In genomic region chr1:91444841-91445830, GRCm38 (mm10) we compare ENCODE assay signal across 10 mouse cellular contexts. TPM values are rescaled to one million over a fixed set of nuclear protein-coding genes. Genes with fewer than 3 reads are reported as not detected.
DNase-seq lines count a peak whose midpoint lies in the region; ATAC-seq and TF ChIP-seq lines count a peak whose summit lies in the region.
"Had no signal": no experiment of that assay in that cellular context is flagged by ENCODE, and none has a peak within 500 bp of the region (broad histone marks: within the 10 kb centered on the region; RNA-seq: fewer than 3 reads in every experiment).

No protein-coding gene starts in this region.

- TF ChIP-seq EP300 in heart, postnatal 0 days (IDR thresholded peaks at IDR 0.05; ENCODE audit: low read depth): no peak

- peak overlapping the region; percentile 80 for H3K27ac ChIP-seq in heart, embryonic 13.5 days (replicated peaks)
- no peak overlapping the region for H3K27ac ChIP-seq in heart, embryonic 12.5 days (ENCODE audit: poor library complexity, severe bottlenecking)
- H3K27ac ChIP-seq in liver, adult 2 months (replicated peaks; ENCODE audit: insufficient read depth, low read depth, low read length): peak overlapping the region; percentile 88
- H3K27ac ChIP-seq in liver, embryonic 11.5 days (ENCODE audit: low read depth, low read length): no peak overlapping the region; the same call in 1 of the 2 replicates
- H3K27ac ChIP-seq in heart, postnatal 0 days (ENCODE audit: low read depth): peak overlapping the region; percentile 85
- H3K27ac ChIP-seq: forebrain, embryonic 10.5 days had no signal

- no peaks in the 10 kb centered on the region for H3K27me3 ChIP-seq in heart, embryonic 13.5 days (replicated peaks)
- no peaks in the 10 kb centered on the region for H3K27me3 ChIP-seq in heart, embryonic 12.5 days (replicated peaks)
- no peaks in the 10 kb centered on the region for H3K27me3 ChIP-seq in liver, adult 2 months (ENCODE audit: control insufficient read depth, insufficient read depth, low read length)
- H3K27me3 ChIP-seq in liver, embryonic 11.5 days (replicated peaks; ENCODE audit: control insufficient read depth, insufficient read depth, low read length): no peaks in the 10 kb centered on the region
- H3K27me3 ChIP-seq in heart, postnatal 0 days (ENCODE audit: control insufficient read depth, insufficient read depth, low read length): no peaks in the 10 kb centered on the region
- H3K27me3 ChIP-seq: liver, embryonic 13.5 days had no signal

- no peak for DNase-seq in liver, adult 2 months (ENCODE audit: extremely low read depth, low read depth, low spot score)
- no peak for DNase-seq in liver, embryonic 11.5 days (ENCODE audit: low spot score)
- peak; percentile 67 for DNase-seq in adrenal gland, postnatal 14 days
- no peak for DNase-seq in heart, postnatal 0 days (ENCODE audit: low spot score)
- DNase-seq: liver, embryonic 13.5 days; midbrain, embryonic 14.5 days had no signal

- no peaks in the 10 kb centered on the region for H3K79me2 ChIP-seq in liver, adult 2 months (ENCODE audit: control insufficient read depth, insufficient read depth, low read length)

- TF ChIP-seq CTCF in liver, adult 2 months (IDR thresholded peaks at IDR 0.05; ENCODE audit: low read depth, low read length): no peak
- TF ChIP-seq CTCF in heart, postnatal 0 days (IDR thresholded peaks at IDR 0.05; ENCODE audit: low read depth): no peak

- 86% methylated on average over 17 of the region's 17 CpGs for WGBS in heart, embryonic 13.5 days
- WGBS in heart, embryonic 12.5 days: 86% methylated on average over 17 of the region's 17 CpGs
- 68% methylated on average over 17 of the region's 17 CpGs for WGBS in liver, adult 2 months
- 85% methylated on average over 17 of the region's 17 CpGs for WGBS in liver, embryonic 11.5 days
- 84% methylated on average over 17 of the region's 17 CpGs for WGBS in heart, postnatal 0 days

- no peak for ATAC-seq in heart, embryonic 13.5 days (ENCODE audit: extremely low read depth, insufficient number of reproducible peaks, low FRiP score, low TSS enrichment)
- ATAC-seq in heart, embryonic 12.5 days (ENCODE audit: insufficient number of reproducible peaks, low FRiP score): no peak
- no peak for ATAC-seq in liver, embryonic 11.5 days (replicated peaks; ENCODE audit: low FRiP score)
- no peak for ATAC-seq in heart, postnatal 0 days (ENCODE audit: insufficient read depth, low read depth)
- ATAC-seq in megakaryocyte-erythroid progenitor cell, adult 5-6 weeks (replicated peaks; ENCODE audit: low FRiP score, low TSS enrichment, poor library complexity, severe bottlenecking): no peak

- 0 out of 2 replicates have a peak overlapping the region, but pooled peaks have one; percentile 37 for H3K9ac ChIP-seq in heart, embryonic 13.5 days
- H3K9ac ChIP-seq in heart, embryonic 12.5 days: no peak overlapping the region
- peak overlapping the region; percentile 42 for H3K9ac ChIP-seq in liver, adult 2 months (ENCODE audit: low read depth, low read length)
- H3K9ac ChIP-seq in liver, embryonic 11.5 days (ENCODE audit: low read depth, low read length): no peak overlapping the region
- no peak overlapping the region for H3K9ac ChIP-seq in heart, postnatal 0 days (replicated peaks; ENCODE audit: low read depth, low read length)
- H3K9ac ChIP-seq: liver, embryonic 13.5 days had no signal

- H3K9me3 ChIP-seq in heart, embryonic 13.5 days: peaks cover 6% of the 10 kb centered on the region
- H3K9me3 ChIP-seq in heart, embryonic 12.5 days (replicated peaks): peaks cover 9% of the 10 kb centered on the region
- H3K9me3 ChIP-seq in liver, embryonic 11.5 days (ENCODE audit: control insufficient read depth, low read length): 0 out of 2 replicates have a peak, but pooled peaks cover 2% of the 10 kb centered on the region
- no peaks in the 10 kb centered on the region; the same call in 1 of the 2 replicates for H3K9me3 ChIP-seq in heart, postnatal 0 days (replicated peaks; ENCODE audit: control insufficient read depth, low read length)

- TF ChIP-seq POLR2A in liver, adult 2 months (IDR thresholded peaks at IDR 0.05; ENCODE audit: extremely low read depth, insufficient read depth, low read length): no peak

- H3K4me2 ChIP-seq in heart, embryonic 13.5 days: no peak overlapping the region
- H3K4me2 ChIP-seq in heart, embryonic 12.5 days: no peak overlapping the region
- no peak overlapping the region for H3K4me2 ChIP-seq in liver, embryonic 11.5 days
- no peak overlapping the region for H3K4me2 ChIP-seq in heart, postnatal 0 days (ENCODE audit: low read depth, low read length)
- H3K4me2 ChIP-seq: liver, embryonic 13.5 days had no signal

- peaks cover 38% of the 10 kb centered on the region for H3K4me1 ChIP-seq in heart, embryonic 13.5 days
- H3K4me1 ChIP-seq in heart, embryonic 12.5 days (replicated peaks): peaks cover 35% of the 10 kb centered on the region
- H3K4me1 ChIP-seq in liver, adult 2 months (ENCODE audit: control insufficient read depth, insufficient read depth, low read length): peaks cover 53% of the 10 kb centered on the region
- H3K4me1 ChIP-seq in liver, embryonic 11.5 days (replicated peaks; ENCODE audit: control insufficient read depth, insufficient read depth, low read length): no peaks in the 10 kb centered on the region
- peaks cover 43% of the 10 kb centered on the region for H3K4me1 ChIP-seq in heart, postnatal 0 days (ENCODE audit: control insufficient read depth, insufficient read depth)

- no peak overlapping the region for H3K4me3 ChIP-seq in heart, embryonic 13.5 days
- H3K4me3 ChIP-seq in heart, embryonic 12.5 days: no peak overlapping the region
- no peak overlapping the region for H3K4me3 ChIP-seq in liver, adult 2 months (ENCODE audit: insufficient read depth, low read depth, low read length)
- no peak overlapping the region for H3K4me3 ChIP-seq in liver, embryonic 11.5 days (ENCODE audit: low read depth, low read length)
- no peak overlapping the region for H3K4me3 ChIP-seq in heart, postnatal 0 days (ENCODE audit: low read depth, low read length)
- H3K4me3 ChIP-seq: forebrain, embryonic 10.5 days; liver, embryonic 13.5 days had no signal

- peaks cover 58% of the 10 kb centered on the region for H3K36me3 ChIP-seq in heart, embryonic 13.5 days
- H3K36me3 ChIP-seq in heart, embryonic 12.5 days: peaks cover 50% of the 10 kb centered on the region
- peaks cover 13% of the 10 kb centered on the region for H3K36me3 ChIP-seq in liver, adult 2 months (ENCODE audit: control insufficient read depth, insufficient read depth, low read length)
- peaks cover 15% of the 10 kb centered on the region; the same call in 1 of the 2 replicates for H3K36me3 ChIP-seq in liver, embryonic 11.5 days (ENCODE audit: control insufficient read depth, insufficient read depth, low read length)
- peaks cover 67% of the 10 kb centered on the region for H3K36me3 ChIP-seq in heart, postnatal 0 days (replicated peaks; ENCODE audit: control insufficient read depth, insufficient read depth, low read length)

RNA-seq across cellular contexts. Expression of gene Per2, which starts 14.0 kb away (rescaled TPM):
- 2.7 and 3.1 TPM in 2 replicates for polyA plus RNA-seq in heart, embryonic 13.5 days (2015; fragmentation: Nextera tagmentation; extraction: Ambion mirVana)
- polyA plus RNA-seq in heart, embryonic 12.5 days (2016; fragmentation: Nextera tagmentation; extraction: Ambion mirVana): 3.6 and 4.0 TPM in 2 replicates
- total RNA-seq in liver, adult 2 months (2014; rRNA removed): 5.7 and 7.7 TPM in 2 replicates
- polyA plus RNA-seq in liver, adult 2 months (2012; rRNA removed): 3.9 and 4.9 TPM in 2 replicates
- polyA plus RNA-seq in liver, embryonic 11.5 days (2014; fragmentation: Nextera tagmentation; extraction: Ambion mirVana): 4.5 and 6.8 TPM in 2 replicates
- 38.3 and 42.3 TPM in 2 replicates for total RNA-seq in adrenal gland, postnatal 14 days (2021)
- 11.1 and 14.0 TPM in 2 replicates for total RNA-seq in heart, postnatal 0 days (2014; rRNA removed; ENCODE audit: low replicate concordance)
- polyA plus RNA-seq in heart, postnatal 0 days (2015; fragmentation: Nextera tagmentation; extraction: Ambion mirVana): 2.3 and 3.3 TPM in 2 replicates
- total RNA-seq in megakaryocyte-erythroid progenitor cell, adult 5-6 weeks (2014; fragmentation: Nextera tagmentation): 9.5 and 11.7 TPM in 2 replicates
- 3.3 and 4.2 TPM in 2 replicates for total RNA-seq in megakaryocyte-erythroid progenitor cell, adult 5-6 weeks (2017)

RNA-seq across cellular contexts. Expression of gene Hes6, which starts 31.3 kb away (rescaled TPM):
- polyA plus RNA-seq in heart, embryonic 13.5 days (2015; fragmentation: Nextera tagmentation; extraction: Ambion mirVana): 61.5 and 70.9 TPM in 2 replicates
- polyA plus RNA-seq in heart, embryonic 12.5 days (2016; fragmentation: Nextera tagmentation; extraction: Ambion mirVana): 63.6 and 65.4 TPM in 2 replicates
- 64.6 and 97.0 TPM in 2 replicates for total RNA-seq in liver, adult 2 months (2014; rRNA removed)
- polyA plus RNA-seq in liver, adult 2 months (2012; rRNA removed): 107 and 112 TPM in 2 replicates
- polyA plus RNA-seq in liver, embryonic 11.5 days (2014; fragmentation: Nextera tagmentation; extraction: Ambion mirVana): 50.8 and 51.8 TPM in 2 replicates
- 182 and 223 TPM in 2 replicates for total RNA-seq in adrenal gland, postnatal 14 days (2021)
- 81.4 and 82.5 TPM in 2 replicates for total RNA-seq in heart, postnatal 0 days (2014; rRNA removed; ENCODE audit: low replicate concordance)
- 61.0 and 64.3 TPM in 2 replicates for polyA plus RNA-seq in heart, postnatal 0 days (2015; fragmentation: Nextera tagmentation; extraction: Ambion mirVana)
- 20.1 and 22.5 TPM in 2 replicates for total RNA-seq in megakaryocyte-erythroid progenitor cell, adult 5-6 weeks (2014; fragmentation: Nextera tagmentation)
- total RNA-seq in megakaryocyte-erythroid progenitor cell, adult 5-6 weeks (2017): 13.8 and 17.3 TPM in 2 replicates

RNA-seq across cellular contexts. Expression of gene Ilkap, which starts 46.5 kb away (rescaled TPM):
- 92.0 and 107 TPM in 2 replicates for polyA plus RNA-seq in heart, embryonic 13.5 days (2015; fragmentation: Nextera tagmentation; extraction: Ambion mirVana)
- polyA plus RNA-seq in heart, embryonic 12.5 days (2016; fragmentation: Nextera tagmentation; extraction: Ambion mirVana): 104 and 106 TPM in 2 replicates
- 50.3 and 54.7 TPM in 2 replicates for total RNA-seq in liver, adult 2 months (2014; rRNA removed)
- polyA plus RNA-seq in liver, adult 2 months (2012; rRNA removed): 25.2 and 32.0 TPM in 2 replicates
- 159 and 168 TPM in 2 replicates for polyA plus RNA-seq in liver, embryonic 11.5 days (2014; fragmentation: Nextera tagmentation; extraction: Ambion mirVana)
- total RNA-seq in adrenal gland, postnatal 14 days (2021): 99.4 and 110 TPM in 2 replicates
- 58.1 and 70.5 TPM in 2 replicates for total RNA-seq in heart, postnatal 0 days (2014; rRNA removed; ENCODE audit: low replicate concordance)
- polyA plus RNA-seq in heart, postnatal 0 days (2015; fragmentation: Nextera tagmentation; extraction: Ambion mirVana): 71.4 and 75.1 TPM in 2 replicates
- total RNA-seq in megakaryocyte-erythroid progenitor cell, adult 5-6 weeks (2014; fragmentation: Nextera tagmentation): 137 and 199 TPM in 2 replicates
- 163 and 170 TPM in 2 replicates for total RNA-seq in megakaryocyte-erythroid progenitor cell, adult 5-6 weeks (2017)

RNA-seq across cellular contexts. Expression of gene Traf3ip1, which starts 49.3 kb away (rescaled TPM):
- 3.8 and 4.3 TPM in 2 replicates for polyA plus RNA-seq in heart, embryonic 13.5 days (2015; fragmentation: Nextera tagmentation; extraction: Ambion mirVana)
- 4.8 and 6.0 TPM in 2 replicates for polyA plus RNA-seq in heart, embryonic 12.5 days (2016; fragmentation: Nextera tagmentation; extraction: Ambion mirVana)
- total RNA-seq in liver, adult 2 months (2014; rRNA removed): 3.2 and 3.6 TPM in 2 replicates
- 3.4 and 3.8 TPM in 2 replicates for polyA plus RNA-seq in liver, adult 2 months (2012; rRNA removed)
- 4.4 TPM in 2 replicates for polyA plus RNA-seq in liver, embryonic 11.5 days (2014; fragmentation: Nextera tagmentation; extraction: Ambion mirVana)
- 12.3 and 12.6 TPM in 2 replicates for total RNA-seq in adrenal gland, postnatal 14 days (2021)
- 2.0 and 3.4 TPM in 2 replicates for total RNA-seq in heart, postnatal 0 days (2014; rRNA removed; ENCODE audit: low replicate concordance)
- polyA plus RNA-seq in heart, postnatal 0 days (2015; fragmentation: Nextera tagmentation; extraction: Ambion mirVana): 2.8 TPM in 2 replicates
- total RNA-seq in megakaryocyte-erythroid progenitor cell, adult 5-6 weeks (2014; fragmentation: Nextera tagmentation): 7.0 and 12.1 TPM in 2 replicates
- 7.1 and 10.1 TPM in 2 replicates for total RNA-seq in megakaryocyte-erythroid progenitor cell, adult 5-6 weeks (2017)

Comparison
In these comparisons a context has a peak if more than half of its experiments do, and no peak if none do; other contexts are left out.
1. H3K27ac ChIP-seq: peak in heart, embryonic 13.5 days (single experiment), liver, adult 2 months (single experiment) and heart, postnatal 0 days (single experiment); none in heart, embryonic 12.5 days (single experiment) and liver, embryonic 11.5 days (single experiment).
2. H3K9ac ChIP-seq: peak in heart, embryonic 13.5 days (single experiment) and liver, adult 2 months (single experiment); none in heart, embryonic 12.5 days (single experiment), liver, embryonic 11.5 days (single experiment) and heart, postnatal 0 days (single experiment).